Mouse (Mus musculus): Measurements from ENCODE around the gene Gm49776. TPM values are rescaled to one million over a fixed set of nuclear protein-coding genes. Genes with fewer than 3 reads are reported as not detected.
A peak's percentile ranks its signal among the peaks of the same experiment; 100 is the strongest.

The Gm49776 gene
- polyA plus RNA-seq, 1 experiment from 2014 or later = 2.8 TPM

GRCm38 (mm10) chr16:18229622-18230021 is 28.5 kb downstream of the Gm49776 start:
- Histone ChIP-seq H3K36me3 (ENCODE audit: control insufficient read depth, insufficient read depth, low read length) (peaks cover 21% of the 10 kb centered on the region), H3K27me3 (ENCODE audit: control insufficient read depth, insufficient read depth, low read depth, low read length) (no peaks in the 10 kb centered on the region), H3K4me2 (ENCODE audit: low read depth, low read length) (no peak overlapping the region), H3K9me3 (ENCODE audit: control insufficient read depth, low read length) (no peaks in the 10 kb centered on the region), H3K4me1 (replicated peaks; ENCODE audit: control insufficient read depth, insufficient read depth, low read length) (peaks cover 16% of the 10 kb centered on the region), H3K9ac (ENCODE audit: low read length) (no peak overlapping the region), H3K27ac (ENCODE audit: low read length) (no peak overlapping the region), H3K4me3 (ENCODE audit: low read length) (no peak overlapping the region)
- ATAC-seq (ENCODE audit: low read depth) = no peak
- WGBS = 49% methylated on average over 11 of the region's 11 CpGs

- H3K4me2 ChIP-seq (ENCODE audit: low read depth, low read length) = no peak overlapping the region
- no peak overlapping the region for H3K9ac ChIP-seq (ENCODE audit: low read length)
- H3K27me3 ChIP-seq (ENCODE audit: control insufficient read depth, insufficient read depth, low read depth, low read length) = no peaks in the 10 kb centered on the region
- peaks cover 26% of the 10 kb centered on the region for H3K36me3 ChIP-seq (ENCODE audit: control insufficient read depth, insufficient read depth, low read length)
- H3K9me3 ChIP-seq (ENCODE audit: control insufficient read depth, low read length) = no peaks in the 10 kb centered on the region
- H3K27ac ChIP-seq (ENCODE audit: low read length) = no peak overlapping the region
- H3K4me1 ChIP-seq (replicated peaks; ENCODE audit: control insufficient read depth, insufficient read depth, low read length) = peaks cover 12% of the 10 kb centered on the region
- 86% methylated on average over 4 of the region's 4 CpGs for WGBS
- ATAC-seq (ENCODE audit: low read depth) = no peak
- no peak overlapping the region for H3K4me3 ChIP-seq (ENCODE audit: low read length)
Measured at GRCm38 (mm10) chr16:18228856-18229255, 29.3 kb downstream of the Gm49776 start.

GRCm38 (mm10) chr16:18227897-18228422 is 30.2 kb downstream of the Gm49776 start:
- no peak overlapping the region for H3K27ac ChIP-seq (ENCODE audit: low read length)

GRCm38 (mm10) chr16:18227187-18227586 is 30.9 kb downstream of the Gm49776 start:
- no peak overlapping the region for H3K9ac ChIP-seq (ENCODE audit: low read length)
- H3K9me3 ChIP-seq (ENCODE audit: control insufficient read depth, low read length) = no peaks in the 10 kb centered on the region
- peaks cover 6% of the 10 kb centered on the region for H3K4me1 ChIP-seq (replicated peaks; ENCODE audit: control insufficient read depth, insufficient read depth, low read length)
- no peak for ATAC-seq (ENCODE audit: low read depth)
- H3K4me2 ChIP-seq (ENCODE audit: low read depth, low read length) = no peak overlapping the region
- H3K36me3 ChIP-seq (ENCODE audit: control insufficient read depth, insufficient read depth, low read length) = peaks cover 38% of the 10 kb centered on the region
- no peak overlapping the region for H3K4me3 ChIP-seq (ENCODE audit: low read length)
- WGBS = 93% methylated on average over 13 of the region's 13 CpGs
- no peaks in the 10 kb centered on the region for H3K27me3 ChIP-seq (ENCODE audit: control insufficient read depth, insufficient read depth, low read depth, low read length)
- H3K27ac ChIP-seq (ENCODE audit: low read length) = no peak overlapping the region

More at GRCm38 (mm10) chr16:18227897-18228422, 30.2 kb downstream of the Gm49776 start:
- Histone ChIP-seq H3K4me3 (ENCODE audit: low read length) (no peak overlapping the region), H3K9ac (ENCODE audit: low read length) (no peak overlapping the region), H3K36me3 (ENCODE audit: control insufficient read depth, insufficient read depth, low read length) (peaks cover 35% of the 10 kb centered on the region), H3K27me3 (ENCODE audit: control insufficient read depth, insufficient read depth, low read depth, low read length) (no peaks in the 10 kb centered on the region), H3K4me2 (ENCODE audit: low read depth, low read length) (no peak overlapping the region), H3K9me3 (ENCODE audit: control insufficient read depth, low read length) (no peaks in the 10 kb centered on the region), H3K4me1 (replicated peaks; ENCODE audit: control insufficient read depth, insufficient read depth, low read length) (peaks cover 6% of the 10 kb centered on the region)
- WGBS = 88% methylated on average over 20 of the region's 20 CpGs
- no peak for ATAC-seq (ENCODE audit: low read depth)

- no peak overlapping the region for H3K27ac ChIP-seq (ENCODE audit: low read length)
- H3K9ac ChIP-seq (ENCODE audit: low read length) = no peak overlapping the region
- 75% methylated on average over 11 of the region's 11 CpGs for WGBS
- H3K4me3 ChIP-seq (ENCODE audit: low read length) = no peak overlapping the region
- H3K36me3 ChIP-seq (ENCODE audit: control insufficient read depth, insufficient read depth, low read length) = peaks cover 32% of the 10 kb centered on the region
- ATAC-seq (ENCODE audit: low read depth) = no peak
- peaks cover 9% of the 10 kb centered on the region for H3K4me1 ChIP-seq (replicated peaks; ENCODE audit: control insufficient read depth, insufficient read depth, low read length)
- no peak overlapping the region for H3K4me2 ChIP-seq (ENCODE audit: low read depth, low read length)
- H3K27me3 ChIP-seq (ENCODE audit: control insufficient read depth, insufficient read depth, low read depth, low read length) = no peaks in the 10 kb centered on the region
- no peaks in the 10 kb centered on the region for H3K9me3 ChIP-seq (ENCODE audit: control insufficient read depth, low read length)
Measured at GRCm38 (mm10) chr16:18222188-18222587, 35.9 kb downstream of the Gm49776 start.

- 73% methylated on average over 11 of the region's 11 CpGs for WGBS
- H3K4me3 ChIP-seq (ENCODE audit: low read length) = no peak overlapping the region
- ATAC-seq (ENCODE audit: low read depth) = no peak
Measured at GRCm38 (mm10) chr16:18221543-18221898, 36.6 kb downstream of the Gm49776 start.

GRCm38 (mm10) chr16:18220856-18221542 is 37.1 kb downstream of the Gm49776 start:
- H3K36me3 ChIP-seq (ENCODE audit: control insufficient read depth, insufficient read depth, low read length) = peaks cover 22% of the 10 kb centered on the region
- no peak overlapping the region for H3K9ac ChIP-seq (ENCODE audit: low read length)
- 87% methylated on average over 6 of the region's 6 CpGs for WGBS
- no peak overlapping the region for H3K4me2 ChIP-seq (ENCODE audit: low read depth, low read length)
- no peaks in the 10 kb centered on the region for H3K9me3 ChIP-seq (ENCODE audit: control insufficient read depth, low read length)
- ATAC-seq (ENCODE audit: low read depth) = no peak
- H3K4me1 ChIP-seq (replicated peaks; ENCODE audit: control insufficient read depth, insufficient read depth, low read length) = peaks cover 9% of the 10 kb centered on the region
- H3K4me3 ChIP-seq (ENCODE audit: low read length) = no peak overlapping the region
- H3K27me3 ChIP-seq (ENCODE audit: control insufficient read depth, insufficient read depth, low read depth, low read length) = no peaks in the 10 kb centered on the region
- H3K27ac ChIP-seq (ENCODE audit: low read length) = no peak overlapping the region

More at GRCm38 (mm10) chr16:18221543-18221898, 36.6 kb downstream of the Gm49776 start:
- Histone ChIP-seq H3K4me1 (replicated peaks; ENCODE audit: control insufficient read depth, insufficient read depth, low read length) (peaks cover 9% of the 10 kb centered on the region), H3K9me3 (ENCODE audit: control insufficient read depth, low read length) (no peaks in the 10 kb centered on the region), H3K27me3 (ENCODE audit: control insufficient read depth, insufficient read depth, low read depth, low read length) (no peaks in the 10 kb centered on the region), H3K36me3 (ENCODE audit: control insufficient read depth, insufficient read depth, low read length) (peaks cover 27% of the 10 kb centered on the region), H3K9ac (ENCODE audit: low read length) (no peak overlapping the region), H3K4me2 (ENCODE audit: low read depth, low read length) (no peak overlapping the region), H3K27ac (ENCODE audit: low read length) (no peak overlapping the region)

- H3K4me2 ChIP-seq (ENCODE audit: low read depth, low read length) = no peak overlapping the region
- H3K4me3 ChIP-seq (ENCODE audit: low read length) = no peak overlapping the region
- H3K27ac ChIP-seq (ENCODE audit: low read length) = peak overlapping the region; percentile 47; the same call in 1 of the 2 replicates
- peaks cover 21% of the 10 kb centered on the region for H3K36me3 ChIP-seq (ENCODE audit: control insufficient read depth, insufficient read depth, low read length)
- peaks cover 9% of the 10 kb centered on the region for H3K4me1 ChIP-seq (replicated peaks; ENCODE audit: control insufficient read depth, insufficient read depth, low read length)
- peak; percentile 71 for ATAC-seq (ENCODE audit: low read depth)
- peak overlapping the region; percentile 19; the same call in 1 of the 2 replicates for H3K9ac ChIP-seq (ENCODE audit: low read length)
- WGBS = 20% methylated on average over 8 of the region's 8 CpGs
- no peaks in the 10 kb centered on the region for H3K9me3 ChIP-seq (ENCODE audit: control insufficient read depth, low read length)
- no peaks in the 10 kb centered on the region for H3K27me3 ChIP-seq (ENCODE audit: control insufficient read depth, insufficient read depth, low read depth, low read length)
Measured at GRCm38 (mm10) chr16:18220001-18220400, 38.1 kb downstream of the Gm49776 start.

GRCm38 (mm10) chr16:18218580-18218996 is 39.5 kb downstream of the Gm49776 start:
- H3K27me3 ChIP-seq (ENCODE audit: control insufficient read depth, insufficient read depth, low read depth, low read length) = no peaks in the 10 kb centered on the region
- H3K9me3 ChIP-seq (ENCODE audit: control insufficient read depth, low read length) = no peaks in the 10 kb centered on the region
- no peak overlapping the region for H3K4me3 ChIP-seq (ENCODE audit: low read length)
- H3K4me1 ChIP-seq (replicated peaks; ENCODE audit: control insufficient read depth, insufficient read depth, low read length) = peaks cover 9% of the 10 kb centered on the region
- no peak overlapping the region for H3K4me2 ChIP-seq (ENCODE audit: low read depth, low read length)
- H3K9ac ChIP-seq (ENCODE audit: low read length) = no peak overlapping the region
- no peak overlapping the region for H3K27ac ChIP-seq (ENCODE audit: low read length)
- H3K36me3 ChIP-seq (ENCODE audit: control insufficient read depth, insufficient read depth, low read length) = peaks cover 9% of the 10 kb centered on the region
- ATAC-seq (ENCODE audit: low read depth) = no peak
- 66% methylated on average over 9 of the region's 9 CpGs for WGBS
